Mouse (Mus musculus) gonadal fat pad, adult 2 months (tissue): Measurements from ENCODE around the gene Dnmt3b. TPM values are rescaled to one million over a fixed set of nuclear protein-coding genes. Genes with fewer than 3 reads are reported as not detected.
"Not testable (repeated sequence)": the region's sequence is repeated elsewhere in the genome, so short reads cannot be mapped to it uniquely, and the experiment has no call there.

Source experiments
- DNase-seq: peaks from one replicate; pipeline ENCODE4 v3.0.0-alpha.2; 2012; ENCODE audit warnings: low read depth
- polyA plus RNA-seq: library from polyadenylated mRNA; depleted of rRNA; stranded (reverse); fragments of >200 nt; gene quantifications from 2 replicates; pipeline ENCODE4 v1.2.3, GENCODE M21; 2012

Gene Dnmt3b
- polyA plus RNA-seq, 1 experiment, result 1.9 TPM

GRCm38 (mm10) chr2:153638977-153639680, 10.1 kb upstream of the Dnmt3b start:
- no peak for DNase-seq

GRCm38 (mm10) chr2:153642496-153642895, 6.8 kb upstream of the Dnmt3b start:
- DNase-seq, result no peak

GRCm38 (mm10) chr2:153642999-153643398, 6.3 kb upstream of the Dnmt3b start:
- no peak for DNase-seq

GRCm38 (mm10) chr2:153648773-153649297, 415 bp upstream of the Dnmt3b start:
- no peak for DNase-seq

GRCm38 (mm10) chr2:153650014-153650687, 901 bp downstream of the Dnmt3b start:
- no peak for DNase-seq

GRCm38 (mm10) chr2:153651681-153652080, 2.4 kb downstream of the Dnmt3b start:
- no peak for DNase-seq

GRCm38 (mm10) chr2:153657659-153658058, 8.4 kb downstream of the Dnmt3b start:
- DNase-seq, result not testable (repeated sequence)

GRCm38 (mm10) chr2:153660616-153661015, 11.4 kb downstream of the Dnmt3b start:
- DNase-seq, result no peak

GRCm38 (mm10) chr2:153665401-153665800, 16.2 kb downstream of the Dnmt3b start:
- DNase-seq, result no peak

- DNase-seq, result no peak
Observed at GRCm38 (mm10) chr2:153668754-153669376, 19.6 kb downstream of the Dnmt3b start.

GRCm38 (mm10) chr2:153670111-153670510, 20.9 kb downstream of the Dnmt3b start:
- no peak for DNase-seq

- DNase-seq, result no peak
Observed at GRCm38 (mm10) chr2:153672619-153673018, 23.4 kb downstream of the Dnmt3b start.

GRCm38 (mm10) chr2:153675364-153675763, 26.1 kb downstream of the Dnmt3b start:
- not testable (repeated sequence) for DNase-seq

GRCm38 (mm10) chr2:153676944-153677343, 27.7 kb downstream of the Dnmt3b start:
- DNase-seq, result no peak

- DNase-seq, result no peak
Observed at GRCm38 (mm10) chr2:153677550-153677949, 28.3 kb downstream of the Dnmt3b start.

- no peak for DNase-seq
Observed at GRCm38 (mm10) chr2:153679959-153680358, 30.7 kb downstream of the Dnmt3b start.

GRCm38 (mm10) chr2:153693413-153693812, 44.2 kb downstream of the Dnmt3b start:
- DNase-seq, result not testable (repeated sequence)

GRCm38 (mm10) chr2:153694462-153695085, 45.3 kb downstream of the Dnmt3b start:
- no peak for DNase-seq

GRCm38 (mm10) chr2:153696352-153696751, 47.1 kb downstream of the Dnmt3b start, which contains the start of gene Dnmt3c:
TSS of gene Dnmt3c (plus strand) at chr2:153696652.
- DNase-seq, result no peak

GRCm38 (mm10) chr2:153703389-153703788, 54.1 kb downstream of the Dnmt3b start:
- no peak for DNase-seq

- no peak for DNase-seq
Observed at GRCm38 (mm10) chr2:153710701-153711330, 61.6 kb downstream of the Dnmt3b start.
